In the genomic region with DNA sequence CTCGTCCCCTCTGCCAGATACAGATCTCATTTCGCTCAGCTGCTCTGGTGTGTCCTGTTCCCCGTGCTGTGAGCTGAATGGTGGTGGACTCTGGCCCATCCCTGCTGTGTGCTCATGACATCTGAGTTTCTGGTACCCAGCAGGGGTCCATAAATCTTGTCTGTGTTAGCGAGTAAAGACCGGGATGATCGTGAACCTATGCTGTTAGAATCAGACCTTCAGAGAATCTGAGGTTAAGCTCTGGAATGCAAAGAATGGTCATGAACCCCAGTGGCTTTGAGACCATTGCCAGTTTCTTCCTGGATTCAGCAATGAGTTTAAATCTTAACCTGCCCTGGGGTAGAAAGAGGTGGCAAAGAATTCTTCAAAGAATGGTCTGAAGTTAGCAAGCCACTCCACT, we compare ENCODE assay signal across 15 mouse cellular contexts.
DNase-seq lines count a peak whose midpoint lies in the region; ATAC-seq lines count a peak whose summit lies in the region.
"Had no signal": no experiment of that assay in that cellular context is flagged by ENCODE, and none has a peak within 500 bp of the region (broad histone marks: within the 10 kb centered on the region; RNA-seq: fewer than 3 reads in every experiment).

No protein-coding gene starts in this region.

- no peaks in the 10 kb centered on the region for H3K27me3 ChIP-seq in intestine, embryonic 14.5 days (replicated peaks; ENCODE audit: control insufficient read depth, insufficient read depth, low read length)
- H3K27me3 ChIP-seq in intestine, embryonic 15.5 days (replicated peaks): no peaks in the 10 kb centered on the region
- H3K27me3 ChIP-seq in neural tube, embryonic 15.5 days (replicated peaks): no peaks in the 10 kb centered on the region
- no peaks in the 10 kb centered on the region for H3K27me3 ChIP-seq in kidney, embryonic 15.5 days
- H3K27me3 ChIP-seq: embryonic facial prominence, embryonic 13.5 days; lung, embryonic 15.5 days had no signal

- WGBS in intestine, embryonic 14.5 days: 38% methylated on average over 6 of the region's 6 CpGs
- 40% methylated on average over 6 of the region's 6 CpGs for WGBS in intestine, embryonic 15.5 days
- WGBS in neural tube, embryonic 15.5 days: 40% methylated on average over 6 of the region's 6 CpGs
- WGBS in kidney, embryonic 15.5 days: 18% methylated on average over 6 of the region's 6 CpGs

- H3K36me3 ChIP-seq in intestine, embryonic 14.5 days (ENCODE audit: control insufficient read depth, insufficient read depth, low read length): no peaks in the 10 kb centered on the region
- no peaks in the 10 kb centered on the region for H3K36me3 ChIP-seq in intestine, embryonic 15.5 days
- H3K36me3 ChIP-seq in neural tube, embryonic 15.5 days: no peaks in the 10 kb centered on the region
- H3K36me3 ChIP-seq in kidney, embryonic 15.5 days: no peaks in the 10 kb centered on the region
- H3K36me3 ChIP-seq: embryonic facial prominence, embryonic 13.5 days; lung, embryonic 15.5 days had no signal

- no peak overlapping the region for H3K27ac ChIP-seq in intestine, embryonic 14.5 days (ENCODE audit: low read depth)
- no peak overlapping the region for H3K27ac ChIP-seq in intestine, embryonic 15.5 days
- no peak overlapping the region for H3K27ac ChIP-seq in neural tube, embryonic 15.5 days (replicated peaks)
- 0 out of 2 replicates have a peak overlapping the region, but pooled peaks have one; percentile 0 for H3K27ac ChIP-seq in kidney, embryonic 15.5 days
- H3K27ac ChIP-seq: embryonic facial prominence, embryonic 13.5 days; heart, adult 2 months had no signal

- H3K4me1 ChIP-seq in intestine, embryonic 14.5 days (replicated peaks; ENCODE audit: control insufficient read depth, insufficient read depth, low read length): no peaks in the 10 kb centered on the region; the same call in 1 of the 2 replicates
- no peaks in the 10 kb centered on the region for H3K4me1 ChIP-seq in intestine, embryonic 15.5 days (replicated peaks)
- H3K4me1 ChIP-seq in neural tube, embryonic 15.5 days: no peaks in the 10 kb centered on the region
- 0 out of 2 replicates have a peak, but pooled peaks cover 11% of the 10 kb centered on the region for H3K4me1 ChIP-seq in kidney, embryonic 15.5 days

- no peak for ATAC-seq in intestine, embryonic 14.5 days (replicated peaks; ENCODE audit: low FRiP score, low TSS enrichment, low read depth)
- ATAC-seq in intestine, embryonic 15.5 days: no peak
- ATAC-seq in neural tube, embryonic 15.5 days (ENCODE audit: low FRiP score): no peak
- ATAC-seq in kidney, embryonic 15.5 days (replicated peaks; ENCODE audit: low FRiP score): peak; percentile 66; the same call in 1 of the 2 replicates

- no peak overlapping the region for H3K4me2 ChIP-seq in intestine, embryonic 14.5 days (ENCODE audit: low read length)
- no peak overlapping the region for H3K4me2 ChIP-seq in intestine, embryonic 15.5 days (replicated peaks)
- H3K4me2 ChIP-seq in neural tube, embryonic 15.5 days: no peak overlapping the region
- no peak overlapping the region for H3K4me2 ChIP-seq in kidney, embryonic 15.5 days
- H3K4me2 ChIP-seq: embryonic facial prominence, embryonic 13.5 days; lung, embryonic 15.5 days had no signal

- H3K9me3 ChIP-seq in intestine, embryonic 14.5 days (ENCODE audit: control insufficient read depth, low read length): no peaks in the 10 kb centered on the region
- no peaks in the 10 kb centered on the region for H3K9me3 ChIP-seq in intestine, embryonic 15.5 days
- H3K9me3 ChIP-seq in neural tube, embryonic 15.5 days (replicated peaks): no peaks in the 10 kb centered on the region
- H3K9me3 ChIP-seq in kidney, embryonic 15.5 days (replicated peaks): no peaks in the 10 kb centered on the region
- H3K9me3 ChIP-seq: embryonic facial prominence, embryonic 13.5 days; lung, embryonic 15.5 days had no signal

- no peak overlapping the region for H3K9ac ChIP-seq in intestine, embryonic 14.5 days (ENCODE audit: low read length)
- no peak overlapping the region for H3K9ac ChIP-seq in intestine, embryonic 15.5 days
- no peak overlapping the region for H3K9ac ChIP-seq in neural tube, embryonic 15.5 days (replicated peaks)
- no peak overlapping the region for H3K9ac ChIP-seq in kidney, embryonic 15.5 days
- H3K9ac ChIP-seq: embryonic facial prominence, embryonic 13.5 days; lung, embryonic 15.5 days had no signal

- H3K4me3 ChIP-seq in intestine, embryonic 14.5 days (ENCODE audit: low read depth, low read length): no peak overlapping the region
- H3K4me3 ChIP-seq in intestine, embryonic 15.5 days (replicated peaks): no peak overlapping the region
- H3K4me3 ChIP-seq in neural tube, embryonic 15.5 days (replicated peaks): no peak overlapping the region
- H3K4me3 ChIP-seq in kidney, embryonic 15.5 days (replicated peaks): no peak overlapping the region
- H3K4me3 ChIP-seq: embryonic facial prominence, embryonic 13.5 days; heart, adult 2 months; lung, embryonic 15.5 days had no signal

- DNase-seq in intestine, embryonic 14.5 days (ENCODE audit: low spot score): peak; percentile 42
- peak; percentile 24 for DNase-seq in neural tube, embryonic 10.5 days (ENCODE audit: extremely low spot score, low spot score)
- DNase-seq in B cell, adult 2 months: no peak
- DNase-seq in frontal cortex, postnatal 14 days (ENCODE audit: low spot score in 2 of 2): no peak
- DNase-seq in ovary, adult 18-20 months (ENCODE audit: low spot score): no peak
- DNase-seq: cerebellum, postnatal 36 days; gastrocnemius, postnatal 10 days; heart, adult 2 months; layer of hippocampus, postnatal 36 days; retina, postnatal 1 day had no signal

Comparison
In these comparisons a context has a peak if more than half of its experiments do, and no peak if none do; other contexts are left out.
1. DNase-seq: peak in intestine, embryonic 14.5 days (single experiment) and neural tube, embryonic 10.5 days (single experiment); none in B cell, adult 2 months (0 of 2), frontal cortex, postnatal 14 days (0 of 2) and ovary, adult 18-20 months (single experiment).